Mouse (Mus musculus): Measurements from ENCODE around the gene Ints6.

Ints6 gene

DNA sequence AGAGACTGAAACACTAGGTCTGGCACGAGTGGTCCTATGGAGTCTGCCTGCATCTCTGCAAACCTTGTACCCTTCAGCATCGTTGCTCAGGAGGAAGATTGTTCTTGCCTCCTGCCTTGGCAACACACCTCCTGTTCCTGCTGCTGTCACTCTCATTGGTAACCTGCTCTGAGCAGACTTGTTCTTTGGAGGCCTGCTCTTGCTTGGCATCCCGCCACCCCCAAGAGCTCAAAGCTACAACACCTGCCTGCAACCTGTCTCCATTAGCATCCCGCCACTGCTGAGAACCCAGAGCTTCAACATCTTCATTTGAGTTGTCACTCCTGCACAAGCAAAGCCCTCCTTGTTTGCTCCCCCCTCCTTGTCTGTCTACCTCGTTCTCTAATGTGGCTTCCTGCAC, 133.0 kb downstream of the Ints6 start:
- in situ Hi-C loops (cut with MboI, MseI) = no loop called here
